Mouse (Mus musculus) kidney, adult 2 months (tissue): ENCODE measurements around the gene Fam92b. TPM values are rescaled to one million over a fixed set of nuclear protein-coding genes. Genes with fewer than 3 reads are reported as not detected.
A peak's percentile ranks its signal among the peaks of the same experiment; 100 is the strongest.

Experiments used
- DNase-seq: peaks from one replicate; pipeline ENCODE4 v3.0.0; 2021
- H3K27ac ChIP-seq: fragments of 200-500 bp; 2 replicates; pipeline ENCODE4 v1.5.1; 2012; ENCODE audit warnings: low read depth, low read length, control low read depth, inconsistent platforms; ENCODE audit not compliant: insufficient read depth
- H3K27me3 ChIP-seq: fragments of 200-500 bp; replicated peaks from 2 replicates; pipeline ENCODE4 v1.6.1; 2012; ENCODE audit warnings: mild to moderate bottlenecking, moderate library complexity, low read length, inconsistent platforms; ENCODE audit not compliant: control insufficient read depth, insufficient read depth
- H3K36me3 ChIP-seq: fragments of 200-500 bp; 2 replicates; pipeline ENCODE4 v1.6.1; 2012; ENCODE audit warnings: mild to moderate bottlenecking, moderate library complexity, low read length, inconsistent platforms; ENCODE audit not compliant: control insufficient read depth, insufficient read depth
- H3K4me1 ChIP-seq: fragments of 200-500 bp; 2 replicates; pipeline ENCODE4 v1.6.1; 2011; ENCODE audit warnings: low read length; ENCODE audit not compliant: control insufficient read depth, insufficient read depth
- H3K4me3 ChIP-seq: fragments of 200-500 bp; 2 replicates; pipeline ENCODE4 v1.5.1; 2011; ENCODE audit warnings: mild to moderate bottlenecking, low read depth, low read length, control low read depth; ENCODE audit not compliant: insufficient read depth
- CTCF ChIP-seq: fragments of 200-500 bp; conservative IDR thresholded peaks from 2 replicates; pipeline ENCODE4 v1.5.1; 2011; ENCODE audit warnings: low read depth, mild to moderate bottlenecking, control low read depth, low read length, moderate library complexity, mixed read lengths; ENCODE audit not compliant: insufficient read depth, insufficient read length
- POLR2A ChIP-seq: fragments of 200-500 bp; IDR thresholded peaks from one replicate; pipeline ENCODE4 v1.6.1; 2011; ENCODE audit warnings: low read depth, low read length, control low read depth
- WGBS: fragments of 180-500 bp; shearing (Covaris S2); methylation state at CpG from one replicate; pipeline ENCODE4 v1.1.7; 2018; 5-methylcytosine and 5-hydroxymethylcytosine counted together
- polyA plus RNA-seq: library from polyadenylated mRNA; depleted of rRNA; stranded (reverse); fragments of >200 nt; gene quantifications from 2 replicates; pipeline ENCODE4 v1.2.3, GENCODE M21; 2012

Fam92b gene
- polyA plus RNA-seq, 1 experiment, result not detected

DNA sequence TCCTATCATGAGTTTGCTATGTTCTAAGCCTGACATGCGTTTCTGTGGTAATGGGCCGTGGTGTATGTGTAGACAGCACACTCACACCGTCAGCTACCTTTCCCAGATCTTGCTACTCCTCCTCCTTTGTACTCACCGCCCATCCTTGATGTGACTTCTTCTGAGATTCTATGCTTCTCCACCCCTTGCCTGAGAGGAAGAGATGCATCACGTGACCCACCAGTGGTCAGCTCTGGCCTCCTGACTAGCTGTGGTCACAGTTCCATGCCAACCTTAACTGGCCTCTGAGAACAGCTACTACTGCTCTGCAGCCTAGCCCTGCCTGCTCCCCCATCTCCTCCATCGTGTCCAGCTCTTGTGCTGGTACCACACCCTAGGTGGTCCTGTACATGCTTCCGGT, 41.6 kb downstream of the Fam92b start:
- 87% methylated on average over 7 of the region's 7 CpGs for WGBS
- H3K4me1 ChIP-seq, result no peaks in the 10 kb centered on the region
- no peaks in the 10 kb centered on the region for H3K27me3 ChIP-seq
- no peaks in the 10 kb centered on the region for H3K36me3 ChIP-seq
- no peak overlapping the region for H3K27ac ChIP-seq
- TF ChIP-seq CTCF (no peak), POLR2A (no peak)
- H3K4me3 ChIP-seq, result no peak overlapping the region
- no peak for DNase-seq

DNA sequence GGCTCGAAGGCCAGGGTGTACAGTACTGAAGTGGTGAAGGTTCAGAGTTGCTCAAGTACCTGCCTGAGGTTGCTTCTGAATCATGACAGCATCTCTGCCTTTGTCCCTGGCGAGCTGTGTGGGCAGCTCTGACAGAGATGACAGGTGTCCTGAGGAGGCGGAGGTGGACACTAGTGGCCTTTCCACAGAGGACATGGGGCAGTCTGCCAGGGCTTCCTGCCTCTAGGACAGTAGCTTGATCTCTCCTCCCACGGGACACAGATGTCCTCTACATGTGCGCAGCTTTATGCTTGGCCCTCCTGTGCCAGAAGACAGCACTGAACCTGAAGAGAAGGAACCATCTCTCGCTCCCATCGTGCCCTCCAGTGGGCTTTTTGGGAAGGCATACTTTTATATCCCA, 44.1 kb downstream of the Fam92b start:
- WGBS, result 70% methylated on average over 7 of the region's 7 CpGs
- Histone ChIP-seq H3K4me1 (no peaks in the 10 kb centered on the region), H3K27ac (no peak overlapping the region), H3K36me3 (no peaks in the 10 kb centered on the region), H3K4me3 (no peak overlapping the region), H3K27me3 (no peaks in the 10 kb centered on the region)
- TF ChIP-seq CTCF, result no peak
- TF ChIP-seq POLR2A, result no peak
- peak; percentile 77 for DNase-seq

DNA sequence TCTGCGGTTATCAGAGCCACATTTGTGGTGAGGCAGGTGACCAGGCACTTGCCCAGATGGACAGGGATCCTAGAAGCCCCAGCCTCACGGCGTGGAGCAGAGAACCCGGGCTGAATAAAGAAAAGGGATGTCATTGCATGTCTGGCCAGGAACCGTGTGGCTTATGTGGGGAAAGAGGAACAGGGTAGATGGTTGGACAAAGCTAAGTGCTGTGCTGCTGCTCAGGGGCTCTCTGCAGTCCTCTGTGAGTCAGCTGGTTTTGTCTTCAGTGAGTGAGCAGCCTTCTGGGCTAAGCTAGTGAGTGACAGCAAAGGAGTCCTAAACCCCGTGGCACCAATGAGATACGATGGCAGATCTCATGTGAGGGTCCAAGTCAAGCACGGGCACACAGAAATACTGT, 46.1 kb downstream of the Fam92b start:
- H3K4me1 ChIP-seq, result no peaks in the 10 kb centered on the region
- TF ChIP-seq POLR2A (no peak), CTCF (no peak)
- no peaks in the 10 kb centered on the region for H3K27me3 ChIP-seq
- H3K27ac ChIP-seq, result no peak overlapping the region
- no peak for DNase-seq
- 88% methylated on average over 8 of the region's 8 CpGs for WGBS
- no peak overlapping the region for H3K4me3 ChIP-seq
- no peaks in the 10 kb centered on the region for H3K36me3 ChIP-seq

DNA sequence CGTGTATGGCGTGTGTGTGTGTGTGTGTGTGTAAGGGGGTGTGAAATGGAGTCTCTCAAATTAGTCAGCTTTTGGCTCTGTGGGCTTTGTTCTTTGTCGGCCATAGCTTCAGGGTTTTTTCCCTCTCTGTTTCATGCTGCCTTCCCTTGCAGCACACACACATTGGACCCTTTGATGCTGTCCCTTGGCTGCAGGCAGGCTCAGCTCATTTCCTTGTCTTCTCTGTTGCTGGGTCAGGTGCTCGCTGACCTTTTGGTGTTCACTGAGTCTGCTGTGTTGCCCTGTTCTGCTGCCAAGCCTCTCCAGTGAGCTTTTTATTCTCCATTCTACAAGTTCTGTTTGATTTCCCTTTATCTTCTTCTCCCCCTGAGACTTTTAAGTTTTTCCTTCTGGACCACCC, 47.7 kb downstream of the Fam92b start:
- no peak for TF ChIP-seq CTCF
- Histone ChIP-seq H3K27me3 (no peaks in the 10 kb centered on the region), H3K4me1 (no peaks in the 10 kb centered on the region), H3K36me3 (no peaks in the 10 kb centered on the region), H3K27ac (no peak overlapping the region), H3K4me3 (no peak overlapping the region)
- 70% methylated on average over 4 of the region's 4 CpGs for WGBS
- DNase-seq, result no peak

DNA sequence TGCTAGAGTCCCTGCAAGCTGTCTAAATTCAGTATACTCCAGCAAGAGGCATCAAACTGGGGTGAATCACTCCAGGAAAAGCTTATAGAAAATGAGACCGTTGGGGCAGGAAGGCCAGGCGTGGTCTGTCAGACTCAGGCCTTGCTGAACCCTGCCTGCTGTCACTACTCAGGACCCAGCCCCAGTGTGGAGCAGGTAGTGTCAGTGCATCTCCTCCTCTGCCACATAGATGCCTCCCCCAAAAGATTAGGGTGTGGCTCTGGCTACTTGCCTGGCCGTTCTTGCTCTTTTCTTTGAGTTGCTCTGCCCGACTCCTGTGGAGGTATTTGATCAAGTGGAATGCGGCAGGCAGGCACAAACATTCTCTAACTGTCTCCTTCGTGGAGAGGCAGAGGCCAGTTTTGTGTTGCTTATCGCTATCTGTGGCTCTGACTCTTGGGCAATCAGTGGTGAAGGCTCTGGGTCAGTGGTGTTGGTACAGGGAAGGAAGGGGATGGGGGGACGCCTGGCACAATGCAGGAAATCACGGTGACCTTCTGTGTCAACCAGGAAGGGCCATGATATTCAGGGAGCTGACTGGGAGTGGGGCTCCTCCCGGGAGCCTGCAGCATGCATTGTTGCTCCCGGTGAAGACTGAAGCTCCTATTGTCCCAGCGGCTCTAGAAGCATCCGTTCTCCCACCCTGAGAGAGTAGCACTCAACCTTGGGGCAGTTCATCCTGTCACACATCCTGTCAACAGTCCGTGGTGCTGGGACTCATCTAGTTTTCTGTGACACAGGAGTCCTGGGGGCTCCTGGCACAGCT, 50.7 kb downstream of the Fam92b start:
- TF ChIP-seq POLR2A (no peak), CTCF (no peak)
- DNase-seq, result peak; percentile 62

DNA sequence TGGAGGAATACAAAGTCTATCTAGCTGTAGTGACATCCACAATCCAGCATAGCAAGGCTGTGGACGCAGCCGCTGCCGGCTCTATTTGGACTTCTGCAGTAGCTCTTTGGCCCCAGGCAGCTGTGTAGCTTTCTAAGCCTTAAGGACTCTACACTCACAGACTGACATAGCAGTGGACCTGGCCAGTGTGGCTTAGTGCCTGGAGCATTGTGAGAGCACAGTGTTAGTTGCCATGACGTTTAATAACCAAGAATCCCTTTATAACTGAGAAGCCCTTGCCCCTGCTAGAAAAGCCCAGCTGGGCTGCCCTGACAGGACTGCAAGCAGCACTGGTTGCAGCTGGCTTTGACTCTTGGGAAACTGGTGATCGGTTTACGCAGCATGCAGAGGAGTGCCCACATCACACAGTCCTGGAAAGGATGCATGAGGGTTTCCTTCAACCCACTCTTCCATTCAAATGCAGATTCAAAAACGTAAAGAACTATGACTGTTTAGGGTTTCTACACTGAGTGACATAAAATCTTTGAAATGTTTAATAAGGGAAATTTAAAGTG, 52.4 kb downstream of the Fam92b start:
- H3K36me3 ChIP-seq, result no peaks in the 10 kb centered on the region
- no peak for DNase-seq
- WGBS, result 71% methylated on average over 7 of the region's 7 CpGs
- peak overlapping the region; percentile 12; the same call in 1 of the 2 replicates for H3K27ac ChIP-seq
- TF ChIP-seq CTCF (no peak), POLR2A (no peak)
- H3K4me1 ChIP-seq, result no peaks in the 10 kb centered on the region
- no peaks in the 10 kb centered on the region for H3K27me3 ChIP-seq
- no peak overlapping the region for H3K4me3 ChIP-seq

More for the DNA sequence above, 50.7 kb downstream of the Fam92b start:
- Histone ChIP-seq H3K36me3 (no peaks in the 10 kb centered on the region), H3K4me3 (no peak overlapping the region), H3K4me1 (no peaks in the 10 kb centered on the region), H3K27me3 (no peaks in the 10 kb centered on the region), H3K27ac (peak overlapping the region; percentile 61)
- 38% methylated on average over 14 of the region's 14 CpGs for WGBS

DNA sequence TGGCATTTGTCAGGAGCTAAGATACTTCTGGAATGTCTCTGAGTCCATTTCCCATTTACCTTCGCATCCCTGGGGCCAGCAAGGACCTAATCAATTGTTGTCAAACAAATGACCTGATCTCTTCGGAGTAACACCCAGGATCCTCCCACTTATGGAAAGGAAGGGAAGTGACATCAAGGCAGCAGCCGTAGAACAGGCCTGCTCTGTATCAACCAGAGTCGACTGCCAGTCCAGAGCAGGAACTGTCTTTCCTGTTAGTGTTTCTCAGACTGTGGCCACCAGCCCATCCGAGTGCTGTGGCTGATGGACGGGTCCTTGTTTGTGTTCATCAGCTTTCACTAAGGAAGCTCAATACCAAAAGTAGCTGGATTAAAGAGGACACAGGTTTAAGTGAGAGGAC, 53.0 kb downstream of the Fam92b start:
- no peaks in the 10 kb centered on the region for H3K27me3 ChIP-seq
- H3K27ac ChIP-seq, result 0 out of 2 replicates have a peak overlapping the region, but pooled peaks have one; percentile 12
- no peaks in the 10 kb centered on the region for H3K36me3 ChIP-seq
- 55% methylated on average over 6 of the region's 6 CpGs for WGBS
- peak; percentile 32 for DNase-seq
- no peak overlapping the region for H3K4me3 ChIP-seq
- no peak for TF ChIP-seq CTCF
- no peak for TF ChIP-seq POLR2A
- no peaks in the 10 kb centered on the region for H3K4me1 ChIP-seq
